Mouse (Mus musculus): Measurements from ENCODE around the gene Glis1. TPM values are rescaled to one million over a fixed set of nuclear protein-coding genes. Genes with fewer than 3 reads are reported as not detected.
A peak's percentile ranks its signal among the peaks of the same experiment; 100 is the strongest.

The Glis1 gene
- polyA plus RNA-seq, 1 experiment from 2014 or later: 1.2 TPM

DNA sequence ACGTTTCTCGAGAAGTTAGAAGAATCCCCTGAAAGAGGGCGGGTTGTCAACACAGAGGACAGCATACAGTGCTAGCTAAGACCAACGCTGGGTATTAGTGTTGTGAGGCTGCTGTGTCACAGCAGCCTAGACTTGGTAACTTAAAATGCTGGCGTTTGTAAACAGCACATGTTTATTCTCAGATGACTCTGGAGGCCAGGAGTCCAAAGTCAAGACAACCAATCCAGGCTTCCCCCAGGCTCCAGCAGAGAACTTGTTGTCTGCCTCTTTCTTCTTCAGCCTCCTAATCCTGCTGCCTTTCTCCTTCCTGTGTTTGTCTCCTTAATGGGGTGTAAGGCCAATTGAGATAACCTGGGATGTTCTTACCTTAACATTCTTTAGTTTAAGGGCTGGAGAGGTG is 110.5 kb downstream of the Glis1 start:
- Histone ChIP-seq H3K9ac (ENCODE audit: low read depth, low read length) (no peak overlapping the region), H3K27ac (ENCODE audit: low read depth, low read length) (no peak overlapping the region), H3K4me2 (no peak overlapping the region), H3K4me3 (ENCODE audit: low read depth, low read length) (no peak overlapping the region), H3K9me3 (ENCODE audit: control insufficient read depth, low read length) (no peaks in the 10 kb centered on the region), H3K4me1 (replicated peaks; ENCODE audit: control insufficient read depth, insufficient read depth, low read length) (no peaks in the 10 kb centered on the region), H3K36me3 (ENCODE audit: control insufficient read depth, insufficient read depth, low read length) (no peaks in the 10 kb centered on the region), H3K27me3 (replicated peaks; ENCODE audit: control insufficient read depth, insufficient read depth, low read length) (no peaks in the 10 kb centered on the region)
- no peak for ATAC-seq (replicated peaks; ENCODE audit: low FRiP score)
- 72% methylated on average over 5 of the region's 5 CpGs for WGBS
- DNase-seq (ENCODE audit: low spot score): no peak

GRCm38 (mm10) chr4:107545726-107546125 is 111.3 kb downstream of the Glis1 start:
- Histone ChIP-seq H3K27ac (ENCODE audit: low read depth, low read length) (no peak overlapping the region), H3K27me3 (replicated peaks; ENCODE audit: control insufficient read depth, insufficient read depth, low read length) (no peaks in the 10 kb centered on the region), H3K9ac (ENCODE audit: low read depth, low read length) (no peak overlapping the region), H3K4me1 (replicated peaks; ENCODE audit: control insufficient read depth, insufficient read depth, low read length) (no peaks in the 10 kb centered on the region), H3K9me3 (ENCODE audit: control insufficient read depth, low read length) (no peaks in the 10 kb centered on the region), H3K36me3 (ENCODE audit: control insufficient read depth, insufficient read depth, low read length) (no peaks in the 10 kb centered on the region), H3K4me3 (ENCODE audit: low read depth, low read length) (no peak overlapping the region), H3K4me2 (no peak overlapping the region)
- WGBS: 78% methylated on average over 1 of the region's 1 CpGs
- ATAC-seq (replicated peaks; ENCODE audit: low FRiP score) (no peak), DNase-seq (ENCODE audit: low spot score) (no peak)

GRCm38 (mm10) chr4:107546525-107546924 is 112.1 kb downstream of the Glis1 start:
- WGBS: 51% methylated on average over 8 of the region's 8 CpGs
- no peak for ATAC-seq (replicated peaks; ENCODE audit: low FRiP score)

DNA sequence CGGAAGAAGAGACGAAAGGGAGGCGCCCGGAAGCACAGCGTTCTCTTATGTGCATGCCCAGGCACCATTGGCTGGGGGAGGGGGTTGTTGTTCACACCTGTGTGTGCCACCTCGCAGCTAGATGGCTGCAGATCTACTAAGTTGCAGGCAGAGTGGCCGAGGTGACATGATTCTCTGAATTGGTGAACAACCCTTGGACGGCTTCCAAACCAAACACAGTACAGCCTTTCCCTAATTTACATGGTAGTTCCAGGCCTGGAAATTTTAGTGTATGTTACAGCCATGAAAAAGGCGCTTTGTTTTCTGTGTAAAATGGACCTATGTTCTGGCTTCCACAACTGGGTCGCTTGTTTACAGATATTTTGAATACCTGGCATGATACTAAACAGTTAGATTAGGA is 115.7 kb downstream of the Glis1 start:
- no peak overlapping the region for H3K4me3 ChIP-seq (ENCODE audit: low read depth, low read length)
- DNase-seq (ENCODE audit: low spot score) (no peak), ATAC-seq (replicated peaks; ENCODE audit: low FRiP score) (no peak)
- H3K4me1 ChIP-seq (replicated peaks; ENCODE audit: control insufficient read depth, insufficient read depth, low read length): no peaks in the 10 kb centered on the region
- no peak overlapping the region for H3K9ac ChIP-seq (ENCODE audit: low read depth, low read length)
- no peaks in the 10 kb centered on the region for H3K9me3 ChIP-seq (ENCODE audit: control insufficient read depth, low read length)
- no peaks in the 10 kb centered on the region for H3K36me3 ChIP-seq (ENCODE audit: control insufficient read depth, insufficient read depth, low read length)
- H3K4me2 ChIP-seq: no peak overlapping the region
- H3K27ac ChIP-seq (ENCODE audit: low read depth, low read length): no peak overlapping the region
- H3K27me3 ChIP-seq (replicated peaks; ENCODE audit: control insufficient read depth, insufficient read depth, low read length): no peaks in the 10 kb centered on the region
- 80% methylated on average over 10 of the region's 10 CpGs for WGBS

More at GRCm38 (mm10) chr4:107546525-107546924, 112.1 kb downstream of the Glis1 start:
- no peak overlapping the region for H3K4me3 ChIP-seq (ENCODE audit: low read depth, low read length)
- H3K4me2 ChIP-seq: no peak overlapping the region
- no peaks in the 10 kb centered on the region for H3K27me3 ChIP-seq (replicated peaks; ENCODE audit: control insufficient read depth, insufficient read depth, low read length)
- H3K36me3 ChIP-seq (ENCODE audit: control insufficient read depth, insufficient read depth, low read length): no peaks in the 10 kb centered on the region
- no peaks in the 10 kb centered on the region for H3K4me1 ChIP-seq (replicated peaks; ENCODE audit: control insufficient read depth, insufficient read depth, low read length)
- no peak overlapping the region for H3K27ac ChIP-seq (ENCODE audit: low read depth, low read length)
- no peaks in the 10 kb centered on the region for H3K9me3 ChIP-seq (ENCODE audit: control insufficient read depth, low read length)
- no peak for DNase-seq (ENCODE audit: low spot score)
- no peak overlapping the region for H3K9ac ChIP-seq (ENCODE audit: low read depth, low read length)

GRCm38 (mm10) chr4:107550546-107550945 is 116.2 kb downstream of the Glis1 start:
- H3K27me3 ChIP-seq (replicated peaks; ENCODE audit: control insufficient read depth, insufficient read depth, low read length): no peaks in the 10 kb centered on the region
- no peak overlapping the region for H3K27ac ChIP-seq (ENCODE audit: low read depth, low read length)
- no peak for ATAC-seq (replicated peaks; ENCODE audit: low FRiP score)
- H3K4me2 ChIP-seq: no peak overlapping the region
- DNase-seq (ENCODE audit: low spot score): no peak
- H3K9ac ChIP-seq (ENCODE audit: low read depth, low read length): no peak overlapping the region
- no peaks in the 10 kb centered on the region for H3K36me3 ChIP-seq (ENCODE audit: control insufficient read depth, insufficient read depth, low read length)
- WGBS: 66% methylated on average over 3 of the region's 3 CpGs
- no peaks in the 10 kb centered on the region for H3K4me1 ChIP-seq (replicated peaks; ENCODE audit: control insufficient read depth, insufficient read depth, low read length)
- no peaks in the 10 kb centered on the region for H3K9me3 ChIP-seq (ENCODE audit: control insufficient read depth, low read length)
- H3K4me3 ChIP-seq (ENCODE audit: low read depth, low read length): no peak overlapping the region

GRCm38 (mm10) chr4:107552696-107553095 is 118.3 kb downstream of the Glis1 start:
- no peaks in the 10 kb centered on the region for H3K36me3 ChIP-seq (ENCODE audit: control insufficient read depth, insufficient read depth, low read length)
- ATAC-seq (replicated peaks; ENCODE audit: low FRiP score) (no peak), DNase-seq (ENCODE audit: low spot score) (no peak)
- no peaks in the 10 kb centered on the region for H3K9me3 ChIP-seq (ENCODE audit: control insufficient read depth, low read length)
- H3K27me3 ChIP-seq (replicated peaks; ENCODE audit: control insufficient read depth, insufficient read depth, low read length): no peaks in the 10 kb centered on the region
- H3K4me2 ChIP-seq: no peak overlapping the region
- no peak overlapping the region for H3K9ac ChIP-seq (ENCODE audit: low read depth, low read length)
- no peak overlapping the region for H3K4me3 ChIP-seq (ENCODE audit: low read depth, low read length)
- WGBS: 64% methylated on average over 5 of the region's 5 CpGs
- H3K27ac ChIP-seq (ENCODE audit: low read depth, low read length): no peak overlapping the region
- no peaks in the 10 kb centered on the region for H3K4me1 ChIP-seq (replicated peaks; ENCODE audit: control insufficient read depth, insufficient read depth, low read length)

- Histone ChIP-seq H3K27me3 (replicated peaks; ENCODE audit: control insufficient read depth, insufficient read depth, low read length) (no peaks in the 10 kb centered on the region), H3K9me3 (ENCODE audit: control insufficient read depth, low read length) (no peaks in the 10 kb centered on the region), H3K4me3 (ENCODE audit: low read depth, low read length) (no peak overlapping the region), H3K36me3 (ENCODE audit: control insufficient read depth, insufficient read depth, low read length) (no peaks in the 10 kb centered on the region), H3K27ac (ENCODE audit: low read depth, low read length) (no peak overlapping the region), H3K4me1 (replicated peaks; ENCODE audit: control insufficient read depth, insufficient read depth, low read length) (no peaks in the 10 kb centered on the region), H3K4me2 (no peak overlapping the region), H3K9ac (ENCODE audit: low read depth, low read length) (no peak overlapping the region)
- WGBS: 69% methylated on average over 5 of the region's 5 CpGs
- DNase-seq (ENCODE audit: low spot score): no peak
- no peak for ATAC-seq (replicated peaks; ENCODE audit: low FRiP score)
Measured at GRCm38 (mm10) chr4:107553774-107554173, 119.4 kb downstream of the Glis1 start.

DNA sequence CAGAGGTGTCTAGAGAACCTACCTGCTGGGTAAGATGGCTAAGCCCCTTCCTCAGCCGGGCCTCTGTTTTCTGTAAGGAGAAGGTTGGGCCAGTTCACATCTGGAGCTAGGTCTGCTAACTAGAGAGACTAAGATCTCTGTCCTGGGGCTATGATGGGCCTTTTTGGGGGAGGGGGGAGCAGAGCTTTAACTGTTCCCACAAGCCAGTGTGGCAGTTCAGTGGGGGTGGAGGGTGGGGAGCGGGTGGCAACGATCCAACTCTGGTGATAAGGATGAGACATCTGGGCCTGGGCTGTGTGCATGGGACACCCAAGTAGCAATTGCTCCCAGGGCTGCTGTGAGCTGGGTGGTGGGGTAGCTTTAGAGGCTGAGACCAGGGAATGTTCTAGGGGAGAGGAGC is 124.4 kb downstream of the Glis1 start:
- Histone ChIP-seq H3K4me1 (replicated peaks; ENCODE audit: control insufficient read depth, insufficient read depth, low read length) (no peaks in the 10 kb centered on the region), H3K27me3 (replicated peaks; ENCODE audit: control insufficient read depth, insufficient read depth, low read length) (no peaks in the 10 kb centered on the region), H3K9ac (ENCODE audit: low read depth, low read length) (no peak overlapping the region), H3K4me3 (ENCODE audit: low read depth, low read length) (no peak overlapping the region), H3K9me3 (ENCODE audit: control insufficient read depth, low read length) (no peaks in the 10 kb centered on the region), H3K36me3 (ENCODE audit: control insufficient read depth, insufficient read depth, low read length) (no peaks in the 10 kb centered on the region), H3K27ac (ENCODE audit: low read depth, low read length) (no peak overlapping the region), H3K4me2 (no peak overlapping the region)
- WGBS: 49% methylated on average over 3 of the region's 3 CpGs
- ATAC-seq (replicated peaks; ENCODE audit: low FRiP score): peak; percentile 41; the same call in 1 of the 2 replicates
- DNase-seq (ENCODE audit: low spot score): no peak

DNA sequence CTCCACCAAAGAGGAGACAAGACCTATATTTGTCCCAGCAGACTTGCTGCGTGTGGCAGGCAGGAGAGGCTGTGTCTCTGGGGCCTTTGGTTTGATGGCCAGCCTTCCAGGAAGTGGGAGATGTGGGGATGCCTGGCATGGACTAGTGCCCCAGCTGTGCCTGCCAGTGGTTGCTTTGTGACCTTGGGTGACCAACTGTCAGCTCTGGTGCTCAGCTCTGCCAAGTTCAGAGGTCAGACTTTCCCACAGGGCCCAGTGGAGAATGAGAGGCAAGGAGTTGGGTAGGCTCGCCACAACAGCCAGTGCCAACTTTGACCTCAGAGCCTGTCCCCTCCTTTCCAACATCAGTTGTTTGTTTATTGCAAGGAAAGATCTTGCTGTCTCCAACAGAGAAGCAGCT is 126.7 kb downstream of the Glis1 start:
- H3K9me3 ChIP-seq (ENCODE audit: control insufficient read depth, low read length): no peaks in the 10 kb centered on the region
- WGBS: 82% methylated on average over 2 of the region's 2 CpGs
- H3K36me3 ChIP-seq (ENCODE audit: control insufficient read depth, insufficient read depth, low read length): no peaks in the 10 kb centered on the region
- H3K27me3 ChIP-seq (replicated peaks; ENCODE audit: control insufficient read depth, insufficient read depth, low read length): no peaks in the 10 kb centered on the region
- no peaks in the 10 kb centered on the region for H3K4me1 ChIP-seq (replicated peaks; ENCODE audit: control insufficient read depth, insufficient read depth, low read length)
- no peak overlapping the region for H3K4me2 ChIP-seq
- H3K4me3 ChIP-seq (ENCODE audit: low read depth, low read length): no peak overlapping the region
- no peak overlapping the region for H3K9ac ChIP-seq (ENCODE audit: low read depth, low read length)
- DNase-seq (ENCODE audit: low spot score): no peak
- no peak for ATAC-seq (replicated peaks; ENCODE audit: low FRiP score)
- H3K27ac ChIP-seq (ENCODE audit: low read depth, low read length): no peak overlapping the region

All from liver, embryonic 11.5 days (tissue).